Mouse (Mus musculus) thymus, postnatal 14 days (tissue): Measurements from ENCODE around the gene Zfp143.
"Not testable (repeated sequence)": the region's sequence is repeated elsewhere in the genome, so short reads cannot be mapped to it uniquely, and the experiment has no call there.

Experiments used
- DNase-seq: peaks from one replicate; pipeline ENCODE4 v3.0.0; 2021

Gene Zfp143

GRCm38 (mm10) chr7:110097106-110097793 is 36.2 kb downstream of the Zfp143 start:
- DNase-seq = no peak

- no peak for DNase-seq
Measured at GRCm38 (mm10) chr7:110100854-110101253, 39.8 kb downstream of the Zfp143 start.

- DNase-seq = no peak
Measured at GRCm38 (mm10) chr7:110101266-110101665, 40.2 kb downstream of the Zfp143 start.

- no peak for DNase-seq
Measured at GRCm38 (mm10) chr7:110105041-110105440, 44.0 kb downstream of the Zfp143 start.

- DNase-seq = no peak
Measured at GRCm38 (mm10) chr7:110106633-110107032, 45.6 kb downstream of the Zfp143 start.

- not testable (repeated sequence) for DNase-seq
Measured at GRCm38 (mm10) chr7:110108524-110108923, 47.5 kb downstream of the Zfp143 start.

GRCm38 (mm10) chr7:110108967-110109610 is 48.1 kb downstream of the Zfp143 start:
- DNase-seq = peak; percentile 76

GRCm38 (mm10) chr7:110110061-110110656 is 49.1 kb downstream of the Zfp143 start:
- DNase-seq = peak; percentile 29

- no peak for DNase-seq
Measured at GRCm38 (mm10) chr7:110114699-110115098, 53.7 kb downstream of the Zfp143 start.

- no peak for DNase-seq
Measured at GRCm38 (mm10) chr7:110116731-110117291, 55.8 kb downstream of the Zfp143 start.

GRCm38 (mm10) chr7:110118448-110118847 is 57.4 kb downstream of the Zfp143 start:
- DNase-seq = no peak

GRCm38 (mm10) chr7:110120157-110120784 is 59.3 kb downstream of the Zfp143 start:
- DNase-seq = no peak

- DNase-seq = no peak
Measured at GRCm38 (mm10) chr7:110121162-110121515, 60.1 kb downstream of the Zfp143 start.

GRCm38 (mm10) chr7:110121516-110122288 is 60.7 kb downstream of the Zfp143 start, which contains the start of gene Wee1:
Wee1 (plus strand) TSS chr7:110122046.
- peak; percentile 98 for DNase-seq

- no peak for DNase-seq
Measured at GRCm38 (mm10) chr7:110122289-110122564, 61.2 kb downstream of the Zfp143 start.

- peak; percentile 74 for DNase-seq
Measured at GRCm38 (mm10) chr7:110122565-110123422, 61.8 kb downstream of the Zfp143 start.

- peak; percentile 23 for DNase-seq
Measured at GRCm38 (mm10) chr7:110123844-110124555, 63.0 kb downstream of the Zfp143 start.

GRCm38 (mm10) chr7:110128566-110128965 is 67.5 kb downstream of the Zfp143 start:
- DNase-seq = no peak

GRCm38 (mm10) chr7:110132272-110132671 is 71.3 kb downstream of the Zfp143 start:
- DNase-seq = not testable (repeated sequence)

GRCm38 (mm10) chr7:110133988-110134387 is 73.0 kb downstream of the Zfp143 start:
- DNase-seq = no peak

- peak; percentile 19 for DNase-seq
Measured at GRCm38 (mm10) chr7:110138538-110138937, 77.5 kb downstream of the Zfp143 start.
